Mouse (Mus musculus): Measurements from ENCODE around the gene Hmgb3. TPM values are rescaled to one million over a fixed set of nuclear protein-coding genes. Genes with fewer than 3 reads are reported as not detected.

Hmgb3 gene
- polyA plus RNA-seq, 1 experiment from 2014 or later: 134 TPM

- no peak overlapping the region for H3K4me2 ChIP-seq (ENCODE audit: low read length)
- H3K27ac ChIP-seq (replicated peaks in 1 of 2; ENCODE audit: control insufficient read depth in 1 of 2, insufficient read depth in 1 of 2, low read depth in 2 of 2, low read length in 2 of 2): no peak overlapping the region
- no peak overlapping the region for H3K9ac ChIP-seq (ENCODE audit: low read length)
- 73% methylated on average over 3 of the region's 3 CpGs for WGBS
- H3K4me3 ChIP-seq (ENCODE audit: control insufficient read depth in 1 of 2, insufficient read depth in 1 of 2, low read depth in 1 of 2, low read length in 2 of 2): no peak overlapping the region
- peaks cover 20% of the 10 kb centered on the region for H3K27me3 ChIP-seq (ENCODE audit: control insufficient read depth, insufficient read depth, low read length)
- H3K4me1 ChIP-seq (ENCODE audit: control insufficient read depth in 2 of 2, insufficient read depth in 2 of 2, low read length in 2 of 2): peaks cover 0 to 2% of the 10 kb centered on the region in 2 experiments; a peak in 1 of 4 replicates
- H3K36me3 ChIP-seq (ENCODE audit: control insufficient read depth, insufficient read depth, low read length): no peaks in the 10 kb centered on the region
- no peaks in the 10 kb centered on the region for H3K9me3 ChIP-seq (ENCODE audit: control insufficient read depth, low read length)
- ATAC-seq (ENCODE audit: insufficient number of reproducible peaks, insufficient read depth, low FRiP score, low read depth): no peak
Observed at GRCm38 (mm10) chrX:71528150-71528549, 27.6 kb upstream of the Hmgb3 start.

- Histone ChIP-seq H3K27me3 (ENCODE audit: control insufficient read depth, insufficient read depth, low read length) (peaks cover 20% of the 10 kb centered on the region), H3K27ac (replicated peaks in 1 of 2; ENCODE audit: control insufficient read depth in 1 of 2, insufficient read depth in 1 of 2, low read depth in 2 of 2, low read length in 2 of 2) (no peak overlapping the region), H3K9me3 (ENCODE audit: control insufficient read depth, low read length) (no peaks in the 10 kb centered on the region), H3K4me2 (ENCODE audit: low read length) (no peak overlapping the region), H3K4me1 (ENCODE audit: control insufficient read depth in 2 of 2, insufficient read depth in 2 of 2, low read length in 2 of 2) (peaks cover 0 to 2% of the 10 kb centered on the region in 2 experiments; a peak in 1 of 4 replicates), H3K4me3 (ENCODE audit: control insufficient read depth in 1 of 2, insufficient read depth in 1 of 2, low read depth in 1 of 2, low read length in 2 of 2) (no peak overlapping the region), H3K9ac (ENCODE audit: low read length) (no peak overlapping the region), H3K36me3 (ENCODE audit: control insufficient read depth, insufficient read depth, low read length) (no peaks in the 10 kb centered on the region)
- ATAC-seq (ENCODE audit: insufficient number of reproducible peaks, insufficient read depth, low FRiP score, low read depth): no peak
- 59% methylated on average over 6 of the region's 6 CpGs for WGBS
Observed at GRCm38 (mm10) chrX:71528646-71529045, 27.1 kb upstream of the Hmgb3 start.

GRCm38 (mm10) chrX:71532635-71533034 lies 23.1 kb upstream of the Hmgb3 start:
- Histone ChIP-seq H3K9me3 (ENCODE audit: control insufficient read depth, low read length) (no peaks in the 10 kb centered on the region), H3K27ac (replicated peaks in 1 of 2; ENCODE audit: control insufficient read depth in 1 of 2, insufficient read depth in 1 of 2, low read depth in 2 of 2, low read length in 2 of 2) (no peak overlapping the region)
- ATAC-seq (ENCODE audit: insufficient number of reproducible peaks, insufficient read depth, low FRiP score, low read depth): no peak

DNA sequence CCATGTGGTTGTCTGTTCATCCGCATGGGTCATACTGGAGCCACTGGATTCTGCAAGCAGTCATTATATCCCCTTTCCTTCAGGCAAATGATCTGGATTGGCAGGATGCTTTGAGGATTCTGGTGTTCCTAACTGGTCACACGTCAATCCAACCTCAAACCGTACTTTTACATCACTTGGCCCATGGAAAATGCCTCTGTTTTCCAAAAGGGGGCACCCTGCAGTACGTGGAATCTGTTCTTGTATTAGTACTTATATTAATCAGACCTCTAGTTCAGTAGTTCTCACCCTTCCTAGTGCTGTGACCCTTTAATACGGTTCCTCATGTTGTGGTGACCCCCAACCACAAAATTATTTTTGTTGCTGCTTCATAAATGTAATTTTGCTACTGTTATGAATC lies 21.6 kb upstream of the Hmgb3 start:
- ATAC-seq (ENCODE audit: insufficient number of reproducible peaks, insufficient read depth, low FRiP score, low read depth): no peak
- H3K9ac ChIP-seq (ENCODE audit: low read length): no peak overlapping the region
- 69% methylated on average over 5 of the region's 5 CpGs for WGBS
- H3K4me2 ChIP-seq (ENCODE audit: low read length): no peak overlapping the region
- H3K4me3 ChIP-seq (ENCODE audit: control insufficient read depth in 1 of 2, insufficient read depth in 1 of 2, low read depth in 1 of 2, low read length in 2 of 2): no peak overlapping the region
- H3K4me1 ChIP-seq (ENCODE audit: control insufficient read depth in 2 of 2, insufficient read depth in 2 of 2, low read length in 2 of 2): no peaks in the 10 kb centered on the region
- H3K27ac ChIP-seq (replicated peaks in 1 of 2; ENCODE audit: control insufficient read depth in 1 of 2, insufficient read depth in 1 of 2, low read depth in 2 of 2, low read length in 2 of 2): no peak overlapping the region
- H3K9me3 ChIP-seq (ENCODE audit: control insufficient read depth, low read length): no peaks in the 10 kb centered on the region
- no peaks in the 10 kb centered on the region for H3K36me3 ChIP-seq (ENCODE audit: control insufficient read depth, insufficient read depth, low read length)
- H3K27me3 ChIP-seq (ENCODE audit: control insufficient read depth, insufficient read depth, low read length): peaks cover 20% of the 10 kb centered on the region

More at GRCm38 (mm10) chrX:71532635-71533034, 23.1 kb upstream of the Hmgb3 start:
- H3K4me3 ChIP-seq (ENCODE audit: control insufficient read depth in 1 of 2, insufficient read depth in 1 of 2, low read depth in 1 of 2, low read length in 2 of 2): no peak overlapping the region
- no peak overlapping the region for H3K4me2 ChIP-seq (ENCODE audit: low read length)
- H3K9ac ChIP-seq (ENCODE audit: low read length): no peak overlapping the region
- 61% methylated on average over 3 of the region's 3 CpGs for WGBS
- H3K4me1 ChIP-seq (ENCODE audit: control insufficient read depth in 2 of 2, insufficient read depth in 2 of 2, low read length in 2 of 2): no peaks in the 10 kb centered on the region
- H3K36me3 ChIP-seq (ENCODE audit: control insufficient read depth, insufficient read depth, low read length): no peaks in the 10 kb centered on the region
- peaks cover 20% of the 10 kb centered on the region for H3K27me3 ChIP-seq (ENCODE audit: control insufficient read depth, insufficient read depth, low read length)

- WGBS: 37% methylated on average over 2 of the region's 2 CpGs
- no peak for ATAC-seq (ENCODE audit: insufficient number of reproducible peaks, insufficient read depth, low FRiP score, low read depth)
- H3K9me3 ChIP-seq (ENCODE audit: control insufficient read depth, low read length): no peaks in the 10 kb centered on the region
Observed at GRCm38 (mm10) chrX:71537791-71538190, 17.9 kb upstream of the Hmgb3 start.

GRCm38 (mm10) chrX:71540821-71541510 lies 14.8 kb upstream of the Hmgb3 start:
- Histone ChIP-seq H3K4me2 (ENCODE audit: low read length) (no peak overlapping the region), H3K4me1 (ENCODE audit: control insufficient read depth in 2 of 2, insufficient read depth in 2 of 2, low read length in 2 of 2) (no peaks in the 10 kb centered on the region), H3K4me3 (ENCODE audit: control insufficient read depth in 1 of 2, insufficient read depth in 1 of 2, low read depth in 1 of 2, low read length in 2 of 2) (no peak overlapping the region), H3K27me3 (ENCODE audit: control insufficient read depth, insufficient read depth, low read length) (peaks cover 4% of the 10 kb centered on the region), H3K9me3 (ENCODE audit: control insufficient read depth, low read length) (no peaks in the 10 kb centered on the region), H3K9ac (ENCODE audit: low read length) (no peak overlapping the region), H3K27ac (replicated peaks in 1 of 2; ENCODE audit: control insufficient read depth in 1 of 2, insufficient read depth in 1 of 2, low read depth in 2 of 2, low read length in 2 of 2) (no peak overlapping the region), H3K36me3 (ENCODE audit: control insufficient read depth, insufficient read depth, low read length) (no peaks in the 10 kb centered on the region)
- 65% methylated on average over 7 of the region's 7 CpGs for WGBS
- no peak for ATAC-seq (ENCODE audit: insufficient number of reproducible peaks, insufficient read depth, low FRiP score, low read depth)

More at GRCm38 (mm10) chrX:71537791-71538190, 17.9 kb upstream of the Hmgb3 start:
- no peaks in the 10 kb centered on the region for H3K36me3 ChIP-seq (ENCODE audit: control insufficient read depth, insufficient read depth, low read length)
- H3K4me1 ChIP-seq (ENCODE audit: control insufficient read depth in 2 of 2, insufficient read depth in 2 of 2, low read length in 2 of 2): no peaks in the 10 kb centered on the region
- H3K4me3 ChIP-seq (ENCODE audit: control insufficient read depth in 1 of 2, insufficient read depth in 1 of 2, low read depth in 1 of 2, low read length in 2 of 2): no peak overlapping the region
- H3K27me3 ChIP-seq (ENCODE audit: control insufficient read depth, insufficient read depth, low read length): peaks cover 3% of the 10 kb centered on the region; the same call in 1 of the 2 replicates
- H3K9ac ChIP-seq (ENCODE audit: low read length): no peak overlapping the region
- no peak overlapping the region for H3K27ac ChIP-seq (replicated peaks in 1 of 2; ENCODE audit: control insufficient read depth in 1 of 2, insufficient read depth in 1 of 2, low read depth in 2 of 2, low read length in 2 of 2)
- no peak overlapping the region for H3K4me2 ChIP-seq (ENCODE audit: low read length)

DNA sequence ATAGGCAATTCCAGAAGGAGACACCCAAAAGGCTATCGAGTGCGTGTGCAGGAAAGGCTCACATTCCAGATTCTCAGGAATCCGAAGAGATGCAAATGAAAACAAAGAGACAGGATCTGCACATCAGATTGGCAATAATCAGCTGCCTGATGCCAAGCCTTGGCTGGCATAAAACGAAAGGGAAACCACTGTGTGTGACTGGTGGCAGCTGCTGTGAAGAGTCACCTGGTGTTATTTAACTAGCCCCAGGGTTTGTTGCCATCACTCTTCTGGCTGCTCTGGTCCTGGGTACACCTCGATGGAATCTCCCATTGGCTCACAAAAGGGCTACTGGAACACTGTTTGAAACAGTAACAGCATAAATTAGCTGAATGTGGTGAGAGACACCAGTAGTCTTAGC lies 11.0 kb upstream of the Hmgb3 start:
- no peak overlapping the region for H3K4me2 ChIP-seq (ENCODE audit: low read length)
- no peak overlapping the region for H3K4me3 ChIP-seq (ENCODE audit: control insufficient read depth in 1 of 2, insufficient read depth in 1 of 2, low read depth in 1 of 2, low read length in 2 of 2)
- H3K36me3 ChIP-seq (ENCODE audit: control insufficient read depth, insufficient read depth, low read length): no peaks in the 10 kb centered on the region
- peaks cover 4% of the 10 kb centered on the region for H3K27me3 ChIP-seq (ENCODE audit: control insufficient read depth, insufficient read depth, low read length)
- H3K27ac ChIP-seq (replicated peaks in 1 of 2; ENCODE audit: control insufficient read depth in 1 of 2, insufficient read depth in 1 of 2, low read depth in 2 of 2, low read length in 2 of 2): no peak overlapping the region
- no peak for ATAC-seq (ENCODE audit: insufficient number of reproducible peaks, insufficient read depth, low FRiP score, low read depth)
- 59% methylated on average over 5 of the region's 5 CpGs for WGBS
- no peaks in the 10 kb centered on the region for H3K9me3 ChIP-seq (ENCODE audit: control insufficient read depth, low read length)
- H3K9ac ChIP-seq (ENCODE audit: low read length): no peak overlapping the region
- no peaks in the 10 kb centered on the region for H3K4me1 ChIP-seq (ENCODE audit: control insufficient read depth in 2 of 2, insufficient read depth in 2 of 2, low read length in 2 of 2)

- Histone ChIP-seq H3K27ac (replicated peaks in 1 of 2; ENCODE audit: control insufficient read depth in 1 of 2, insufficient read depth in 1 of 2, low read depth in 2 of 2, low read length in 2 of 2) (no peak overlapping the region), H3K36me3 (ENCODE audit: control insufficient read depth, insufficient read depth, low read length) (no peaks in the 10 kb centered on the region), H3K9me3 (ENCODE audit: control insufficient read depth, low read length) (no peaks in the 10 kb centered on the region), H3K9ac (ENCODE audit: low read length) (no peak overlapping the region), H3K4me3 (ENCODE audit: control insufficient read depth in 1 of 2, insufficient read depth in 1 of 2, low read depth in 1 of 2, low read length in 2 of 2) (no peak overlapping the region), H3K4me1 (ENCODE audit: control insufficient read depth in 2 of 2, insufficient read depth in 2 of 2, low read length in 2 of 2) (no peaks in the 10 kb centered on the region), H3K4me2 (ENCODE audit: low read length) (no peak overlapping the region), H3K27me3 (ENCODE audit: control insufficient read depth, insufficient read depth, low read length) (peaks cover 4% of the 10 kb centered on the region)
- ATAC-seq (ENCODE audit: insufficient number of reproducible peaks, insufficient read depth, low FRiP score, low read depth): no peak
- WGBS: 60% methylated on average over 2 of the region's 2 CpGs
Observed at GRCm38 (mm10) chrX:71545163-71545562, 10.6 kb upstream of the Hmgb3 start.
